8 mouse cellular contexts compared by ENCODE assay signal in the genomic region with DNA sequence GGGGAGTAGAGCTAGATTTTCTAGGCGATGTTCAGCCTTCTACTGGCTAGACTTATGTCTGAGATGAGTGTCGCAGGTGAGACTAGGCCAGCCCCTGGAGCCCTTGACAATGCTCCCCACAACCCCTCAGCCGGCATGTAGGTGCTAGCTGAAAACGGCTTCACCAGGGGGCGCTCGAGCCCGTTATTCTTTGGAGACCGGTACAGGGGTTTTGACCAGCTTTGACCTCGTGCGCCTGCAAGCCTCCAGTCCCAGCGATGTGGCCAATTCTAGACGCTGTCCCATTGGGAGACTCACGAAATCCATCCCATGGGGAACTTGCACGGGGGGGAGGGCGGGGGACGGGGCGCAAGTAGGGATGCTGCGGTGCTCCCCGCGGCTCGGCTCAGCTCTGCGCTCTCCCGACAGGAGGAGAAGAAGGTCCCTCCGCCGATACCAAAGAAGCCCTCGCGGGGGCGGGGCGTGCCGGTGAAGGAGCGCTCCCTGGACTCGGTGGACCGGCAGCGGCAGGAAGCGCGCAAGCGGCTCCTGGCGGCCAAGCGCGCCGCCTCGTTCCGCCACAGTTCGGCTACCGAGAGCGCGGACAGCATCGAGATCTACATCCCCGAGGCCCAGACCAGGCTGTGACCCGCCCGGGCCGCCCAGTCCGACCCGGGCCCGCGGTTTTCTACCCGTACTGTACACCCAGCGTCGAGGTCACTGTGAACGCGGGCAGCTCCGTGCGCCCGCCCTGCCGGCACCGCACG. TPM values are rescaled to one million over a fixed set of nuclear protein-coding genes. Genes with fewer than 3 reads are reported as not detected.
A peak's percentile ranks its signal among the peaks of the same experiment; 100 is the strongest.
DNase-seq lines count a peak whose midpoint lies in the region; ATAC-seq and TF ChIP-seq lines count a peak whose summit lies in the region.

No protein-coding gene starts in this region.

- peak; percentile 86 for DNase-seq in CH12.LX (ENCODE audit: extremely low read depth)
- DNase-seq in brain, embryonic 18.5 days (ENCODE audit: low read depth, low spot score): peak; percentile 54
- DNase-seq in fibroblast of lung, adult 2 months (ENCODE audit: low read depth): peak; percentile 32
- peak; percentile 87 for DNase-seq in kidney, postnatal 14 days
- peak; percentile 86 for DNase-seq in lung, adult 2 months
- DNase-seq in thymus, adult 18-20 months: peak; percentile 76 to 77

- under 1% methylated on average over 59 of the region's 67 CpGs for WGBS in heart, embryonic 15.5 days
- WGBS in lung, adult 2 months: 1% methylated on average over 67 of the region's 67 CpGs
- WGBS in neural tube, embryonic 15.5 days: under 1% methylated on average over 57 of the region's 67 CpGs

- peaks cover 3 to 6% of the 10 kb centered on the region in 2 experiments; a peak in 3 of 4 replicates for H3K4me1 ChIP-seq in CH12.LX (ENCODE audit: control insufficient read depth in 1 of 2, insufficient read depth in 2 of 2)
- H3K4me1 ChIP-seq in heart, embryonic 15.5 days (replicated peaks): peaks cover 11% of the 10 kb centered on the region
- 0 out of 2 replicates have a peak, but pooled peaks cover 2% of the 10 kb centered on the region for H3K4me1 ChIP-seq in lung, adult 2 months (ENCODE audit: control insufficient read depth, insufficient read depth, low read length)
- peaks cover 40% of the 10 kb centered on the region for H3K4me1 ChIP-seq in neural tube, embryonic 15.5 days

- H3K27me3 ChIP-seq in CH12.LX (replicated peaks): peaks cover 77% of the 10 kb centered on the region
- peaks cover 53% of the 10 kb centered on the region for H3K27me3 ChIP-seq in heart, embryonic 15.5 days
- no peaks in the 10 kb centered on the region for H3K27me3 ChIP-seq in neural tube, embryonic 15.5 days (replicated peaks)

- H3K79me2 ChIP-seq in CH12.LX (replicated peaks; ENCODE audit: control insufficient read depth, extremely low read depth, insufficient read depth, poor library complexity, severe bottlenecking): no peaks in the 10 kb centered on the region

- in situ Hi-C loops in CH12.LX (cut with MboI; ENCODE audit: low pct_ligation_motif_present, low pct_unique_long_range_greater_than_20kb, low sequenced_read_pairs): no loop called here

- peak; percentile 25 to 78; a peak in 2 of 4 replicates for TF ChIP-seq CTCF in CH12.LX (conservative IDR thresholded peaks at IDR 0.05 in 1 of 2, IDR thresholded peaks at IDR 0.05 in 1 of 2; ENCODE audit: low read depth in 2 of 2, low read length in 2 of 2)
- TF ChIP-seq CTCF in lung, adult 2 months (IDR thresholded peaks at IDR 0.05; ENCODE audit: insufficient read depth, low read length): peak; percentile 68

- no peak overlapping the region for H3K27ac ChIP-seq in CH12.LX (ENCODE audit: insufficient read depth, low read depth)
- H3K27ac ChIP-seq in heart, embryonic 15.5 days: no peak overlapping the region
- peak overlapping the region; percentile 87 for H3K27ac ChIP-seq in neural tube, embryonic 15.5 days (replicated peaks)

- dilution Hi-C loops in CH12.LX (cut with MboI; ENCODE audit: extremely low pct_ligation_motif_present, extremely low pct_unique_long_range_greater_than_20kb, low sequenced_read_pairs): no loop called here

- TF ChIP-seq EP300 in CH12.LX (IDR thresholded peaks at IDR 0.05; ENCODE audit: low read length): no peak

- H3K4me2 ChIP-seq in CH12.LX (ENCODE audit: insufficient read depth, low read depth, poor library complexity, severe bottlenecking): peak overlapping the region; percentile 89
- H3K4me2 ChIP-seq in heart, embryonic 15.5 days: peak overlapping the region; percentile 98
- peak overlapping the region; percentile 97 for H3K4me2 ChIP-seq in neural tube, embryonic 15.5 days

- no peaks in the 10 kb centered on the region for H3K9me3 ChIP-seq in CH12.LX (replicated peaks; ENCODE audit: low read length)
- H3K9me3 ChIP-seq in heart, embryonic 15.5 days (replicated peaks): no peaks in the 10 kb centered on the region
- H3K9me3 ChIP-seq in neural tube, embryonic 15.5 days (replicated peaks): no peaks in the 10 kb centered on the region

- peak overlapping the region; percentile 50 for H3K9ac ChIP-seq in CH12.LX (ENCODE audit: insufficient read depth, low read depth)
- H3K9ac ChIP-seq in heart, embryonic 15.5 days: peak overlapping the region; percentile 59
- H3K9ac ChIP-seq in neural tube, embryonic 15.5 days (replicated peaks): peak overlapping the region; percentile 62

- TF ChIP-seq POLR2A in CH12.LX (IDR thresholded peaks at IDR 0.05; ENCODE audit: low read depth, low read length): peak; percentile 23; the same call in 1 of the 2 replicates
- TF ChIP-seq POLR2A in lung, adult 2 months (IDR thresholded peaks at IDR 0.05; ENCODE audit: borderline replicate concordance, extremely low read depth, low read depth, low read length): no peak

- TF ChIP-seq RAD21 in CH12.LX (IDR thresholded peaks at IDR 0.05; ENCODE audit: low read depth, low read length): peak; percentile 54

- H3K4me3 ChIP-seq in CH12.LX (replicated peaks in 1 of 3; ENCODE audit: low read depth in 2 of 3, low read length in 2 of 3, poor library complexity in 1 of 3): peak overlapping the region; percentile 20 to 59 (median 49)
- H3K4me3 ChIP-seq in heart, embryonic 15.5 days: peak overlapping the region; percentile 58
- H3K4me3 ChIP-seq in lung, adult 2 months (replicated peaks; ENCODE audit: extremely low read depth, low read depth, low read length): peak overlapping the region; percentile 39
- H3K4me3 ChIP-seq in neural tube, embryonic 15.5 days (replicated peaks): peak overlapping the region; percentile 50

- H3K36me3 ChIP-seq in CH12.LX (replicated peaks in 1 of 2; ENCODE audit: control insufficient read depth in 1 of 2, insufficient read depth in 1 of 2, low read length in 1 of 2): no peaks in the 10 kb centered on the region
- H3K36me3 ChIP-seq in heart, embryonic 15.5 days: no peaks in the 10 kb centered on the region
- no peaks in the 10 kb centered on the region for H3K36me3 ChIP-seq in neural tube, embryonic 15.5 days

- peak; percentile 63 for ATAC-seq in heart, embryonic 15.5 days (replicated peaks; ENCODE audit: insufficient number of reproducible peaks, insufficient read depth, low FRiP score, low read depth)
- peak; percentile 65; the same call in 1 of the 2 replicates for ATAC-seq in neural tube, embryonic 15.5 days (ENCODE audit: low FRiP score)

TF ChIP-seq in CH12.LX, 34 proteins besides CTCF, POLR2A, EP300 and RAD21:
- TF ChIP-seq MXI1 (IDR thresholded peaks at IDR 0.05; ENCODE audit: low read depth, low read length) (peak; percentile 56; the same call in 1 of the 2 replicates), MAZ (IDR thresholded peaks at IDR 0.05; ENCODE audit: low read depth, low read length) (0 out of 2 replicates have a peak, but pooled peaks have one; percentile 20), UBTF (IDR thresholded peaks at IDR 0.05; ENCODE audit: low read depth, low read length) (peak; percentile 70), NELFE (IDR thresholded peaks at IDR 0.05; ENCODE audit: low read depth, low read length) (peak; percentile 38; the same call in 1 of the 2 replicates), BHLHE40 (IDR thresholded peaks at IDR 0.05; ENCODE audit: low read depth, low read length) (no peak), CHD1 (IDR thresholded peaks at IDR 0.05; ENCODE audit: low read depth, low read length) (no peak), SMC3 (IDR thresholded peaks at IDR 0.05; ENCODE audit: low read depth, low read length) (peak; percentile 70), TCF12 (IDR thresholded peaks at IDR 0.05; ENCODE audit: low read depth, low read length) (0 out of 2 replicates have a peak, but pooled peaks have one; percentile 26), MYC (IDR thresholded peaks at IDR 0.05; ENCODE audit: low read depth, low read length) (peak; percentile 74; the same call in 1 of the 2 replicates), ELF1 (IDR thresholded peaks at IDR 0.05; ENCODE audit: low read depth, low read length) (0 out of 2 replicates have a peak, but pooled peaks have one; percentile 27), HCFC1 (IDR thresholded peaks at IDR 0.05; ENCODE audit: low read depth, low read length) (peak; percentile 25; the same call in 1 of the 2 replicates), IRF4 (IDR thresholded peaks at IDR 0.05; ENCODE audit: low read depth, low read length) (no peak), SIN3A (IDR thresholded peaks at IDR 0.05; ENCODE audit: low read length) (0 out of 2 replicates have a peak, but pooled peaks have one; percentile 30)

RNA-seq across cellular contexts. Expression of a gene that starts 7.7 kb away (rescaled TPM):
- 33.6 and 36.6 TPM in 2 replicates for total RNA-seq in CH12.LX (2012; rRNA removed)
- total RNA-seq in CH12.LX (2014; rRNA removed): 28.7 and 31.3 TPM in 2 replicates
- 27.7 and 30.9 TPM in 2 replicates for polyA plus RNA-seq in CH12.LX (2012; ENCODE audit: insufficient read length, low read depth)
- 52.0 and 60.7 TPM in 2 replicates for polyA plus RNA-seq in heart, embryonic 15.5 days (2015; fragmentation: Nextera tagmentation; extraction: Ambion mirVana)
- 37.4 and 40.0 TPM in 2 replicates for polyA plus RNA-seq in lung, adult 2 months (2012; rRNA removed)
- 61.7 and 68.9 TPM in 2 replicates for polyA plus RNA-seq in neural tube, embryonic 15.5 days (2015; fragmentation: Nextera tagmentation; extraction: Ambion mirVana)

Comparison
In these comparisons a context has a peak if more than half of its experiments do, and no peak if none do; other contexts are left out.
1. DNase-seq: peak in every context shown above with its lines; median percentile 87 in kidney, postnatal 14 days; 86 in CH12.LX; 86 in lung, adult 2 months; 76 in thymus, adult 18-20 months; 54 in brain, embryonic 18.5 days; 32 in fibroblast of lung, adult 2 months.